Mouse (Mus musculus): Measurements from ENCODE around the gene 4930556J24Rik. TPM values are rescaled to one million over a fixed set of nuclear protein-coding genes. Genes with fewer than 3 reads are reported as not detected.
"Not testable (repeated sequence)": the region's sequence is repeated elsewhere in the genome, so short reads cannot be mapped to it uniquely, and the experiment has no call there.

Gene 4930556J24Rik
- polyA plus RNA-seq, 1 experiment from 2014 or later: not detected

DNA sequence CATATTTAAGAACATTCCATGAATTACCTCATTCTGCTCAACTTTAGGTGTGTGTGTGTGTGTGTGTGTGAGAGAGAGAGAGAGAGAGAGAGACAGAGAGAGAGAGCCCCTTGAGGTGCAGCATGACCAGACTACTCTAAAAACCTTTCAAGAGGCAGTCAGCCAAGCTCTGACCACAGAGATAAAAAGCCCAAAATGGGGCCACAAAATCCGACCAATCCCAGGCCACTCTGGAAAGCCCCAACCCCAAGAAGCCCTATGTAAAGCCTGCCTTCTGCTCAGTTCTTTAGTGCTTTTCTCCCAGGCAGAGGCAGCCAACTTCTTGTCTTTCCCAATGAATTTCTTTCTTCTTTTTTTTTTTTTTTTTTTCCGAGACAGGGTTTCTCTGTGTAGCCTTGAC is 15.7 kb downstream of the 4930556J24Rik start:
- Histone ChIP-seq H3K36me3 (ENCODE audit: inconsistent target) (no peaks in the 10 kb centered on the region), H3K27ac (no peak overlapping the region), H3K4me3 (ENCODE audit: inconsistent target) (no peak overlapping the region), H3K79me2 (ENCODE audit: inconsistent target) (peaks cover 12% of the 10 kb centered on the region)
- whole genome bisulfite sequencing (ENCODE audit: missing documents): 50% methylated on average over 1 of the region's 2 CpGs

DNA sequence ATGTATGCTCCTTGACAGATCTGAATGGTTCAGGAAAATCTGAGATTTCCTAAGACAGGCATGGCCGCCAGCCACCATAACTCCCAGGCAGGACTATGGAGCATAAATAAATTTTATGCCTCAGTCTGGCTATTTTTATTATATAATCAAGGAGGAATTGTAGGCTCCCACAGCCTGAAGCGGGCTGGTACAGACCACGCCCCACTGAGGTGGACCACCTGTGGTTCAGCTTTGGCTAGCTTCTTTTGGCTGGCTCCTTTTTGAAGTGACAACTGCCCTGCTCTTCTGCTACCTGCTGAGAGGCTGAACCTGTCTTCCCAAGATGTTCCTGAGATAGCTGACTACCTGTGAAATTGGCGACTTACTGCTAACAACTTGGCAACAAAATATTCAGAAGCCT is 21.2 kb downstream of the 4930556J24Rik start:
- H3K79me2 ChIP-seq (ENCODE audit: inconsistent target); H3K4me3 ChIP-seq (ENCODE audit: inconsistent target); H3K27ac ChIP-seq; H3K36me3 ChIP-seq (ENCODE audit: inconsistent target): not testable (repeated sequence)
- WGBS (ENCODE audit: missing documents): 74% methylated on average over 4 of the region's 4 CpGs

DNA sequence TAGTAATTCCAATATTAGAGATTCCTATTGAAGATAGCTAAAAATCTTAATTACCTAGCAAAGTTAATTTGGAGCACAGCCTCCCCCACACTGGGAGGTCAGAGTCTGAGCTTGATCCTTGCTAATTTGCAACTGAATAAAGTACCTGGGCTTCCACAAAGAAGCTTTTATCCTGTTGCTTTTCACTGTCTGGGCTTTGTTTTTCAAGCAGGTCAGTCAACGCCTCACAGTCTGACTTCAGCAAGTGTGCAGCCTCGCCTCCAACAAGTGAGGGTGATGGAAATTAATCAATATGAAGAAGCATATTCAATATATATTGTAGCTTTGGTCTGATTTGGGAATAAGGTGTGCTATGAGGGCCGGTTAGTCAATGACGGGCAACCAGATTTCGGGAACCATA is 21.7 kb downstream of the 4930556J24Rik start:
- H3K4me3 ChIP-seq (ENCODE audit: inconsistent target); H3K36me3 ChIP-seq (ENCODE audit: inconsistent target); H3K79me2 ChIP-seq (ENCODE audit: inconsistent target); H3K27ac ChIP-seq: not testable (repeated sequence)
- 88% methylated on average over 5 of the region's 5 CpGs for WGBS (ENCODE audit: missing documents)

DNA sequence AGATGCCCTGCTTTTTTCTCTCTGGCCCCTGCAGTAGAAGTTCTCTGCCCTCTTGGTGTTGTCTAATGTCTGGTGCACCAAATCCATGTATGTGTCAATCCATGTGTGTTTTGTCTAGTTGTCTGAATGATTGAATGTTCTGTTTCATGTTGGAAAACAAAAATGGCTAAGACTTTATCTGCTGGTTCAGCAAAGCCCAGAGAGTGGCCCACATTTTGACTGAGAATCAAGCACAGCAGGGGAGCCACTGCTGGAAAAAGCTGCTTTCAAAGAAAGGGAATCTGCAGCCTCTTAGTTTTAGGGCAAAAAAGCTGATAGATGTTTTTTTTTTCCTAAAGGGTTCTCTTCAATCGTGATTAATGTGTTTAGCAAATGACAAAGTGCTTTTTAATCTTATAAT is 30.2 kb downstream of the 4930556J24Rik start:
- WGBS (ENCODE audit: missing documents): 40% methylated on average over 1 of the region's 1 CpGs
- Histone ChIP-seq H3K4me3 (ENCODE audit: inconsistent target) (no peak overlapping the region), H3K36me3 (ENCODE audit: inconsistent target) (no peaks in the 10 kb centered on the region), H3K79me2 (ENCODE audit: inconsistent target) (no peaks in the 10 kb centered on the region), H3K27ac (no peak overlapping the region)

DNA sequence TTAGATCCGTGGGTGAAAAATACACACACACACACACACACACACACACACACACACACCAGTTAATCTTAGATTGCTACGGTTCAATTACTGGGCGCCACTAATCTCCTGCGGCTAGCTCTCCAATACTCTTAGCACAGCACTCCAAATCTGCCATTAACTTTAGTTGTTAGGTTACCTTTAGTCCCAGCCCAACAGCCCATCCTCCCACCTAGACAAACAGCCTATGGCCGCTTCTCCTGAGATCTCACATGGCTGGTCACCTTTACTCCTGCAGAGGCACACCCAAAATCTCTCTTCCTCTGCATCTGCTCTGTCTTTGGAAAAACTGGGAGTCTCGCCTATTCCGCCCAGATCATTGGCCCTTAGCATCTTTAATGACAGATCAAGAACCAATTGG is 35.2 kb downstream of the 4930556J24Rik start:
- no peak overlapping the region for H3K27ac ChIP-seq
- WGBS (ENCODE audit: missing documents): 96% methylated on average over 7 of the region's 7 CpGs

DNA sequence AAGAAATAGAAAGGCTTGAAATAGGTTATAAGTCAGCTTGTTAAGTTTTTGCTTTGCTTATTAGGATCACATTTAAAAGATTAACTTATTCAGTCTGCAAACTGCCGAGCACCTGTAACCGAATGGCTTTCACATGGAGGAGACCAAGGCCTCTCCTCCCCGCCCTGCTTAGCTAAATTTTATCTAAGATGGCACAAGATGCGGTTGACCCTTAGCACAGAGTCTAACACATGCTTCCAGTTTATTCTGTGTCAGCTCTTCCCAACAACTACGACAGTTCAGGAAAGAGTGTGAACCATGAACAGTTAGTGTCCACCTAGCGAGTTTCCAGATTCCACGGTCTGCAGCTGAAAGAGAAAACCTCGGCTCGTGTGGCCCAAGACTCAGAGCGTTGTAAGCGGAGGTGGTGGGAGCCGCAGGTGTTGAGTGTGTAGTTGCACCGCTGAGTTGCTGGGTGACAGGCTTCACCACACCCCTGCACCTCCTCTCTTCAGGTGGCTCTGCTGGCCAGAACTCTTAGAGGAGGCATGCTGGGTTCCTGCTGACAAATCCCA is 39.2 kb downstream of the 4930556J24Rik start:
- Histone ChIP-seq H3K36me3 (ENCODE audit: inconsistent target) (no peaks in the 10 kb centered on the region), H3K27ac (no peak overlapping the region), H3K79me2 (ENCODE audit: inconsistent target) (no peaks in the 10 kb centered on the region), H3K4me3 (ENCODE audit: inconsistent target) (no peak overlapping the region)
- 94% methylated on average over 13 of the region's 13 CpGs for WGBS (ENCODE audit: missing documents)

More for the DNA sequence above, 35.2 kb downstream of the 4930556J24Rik start:
- Histone ChIP-seq H3K79me2 (ENCODE audit: inconsistent target) (no peaks in the 10 kb centered on the region), H3K36me3 (ENCODE audit: inconsistent target) (no peaks in the 10 kb centered on the region), H3K4me3 (ENCODE audit: inconsistent target) (no peak overlapping the region)

DNA sequence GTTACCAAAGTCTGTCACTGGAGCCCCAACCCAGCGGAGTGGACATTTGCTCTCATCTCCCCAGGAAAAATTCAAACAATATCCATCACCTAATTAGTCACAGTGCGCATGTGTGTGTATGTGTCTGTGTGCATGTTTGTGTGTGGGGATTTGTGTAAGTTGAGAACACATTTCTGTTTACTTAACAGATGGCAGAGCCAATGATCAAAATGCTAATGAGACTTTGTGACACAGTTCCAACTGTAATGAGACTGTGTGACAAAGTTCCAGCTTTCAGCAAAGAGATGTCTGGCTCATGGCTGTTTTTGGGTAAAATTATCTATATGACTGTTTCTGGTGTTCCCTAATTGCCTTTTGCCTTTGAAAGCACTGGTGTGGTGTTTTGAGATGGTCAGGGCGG is 40.3 kb downstream of the 4930556J24Rik start:
- no peaks in the 10 kb centered on the region for H3K79me2 ChIP-seq (ENCODE audit: inconsistent target)
- 95% methylated on average over 3 of the region's 3 CpGs for WGBS (ENCODE audit: missing documents)
- no peaks in the 10 kb centered on the region for H3K36me3 ChIP-seq (ENCODE audit: inconsistent target)
- H3K4me3 ChIP-seq (ENCODE audit: inconsistent target): no peak overlapping the region
- no peak overlapping the region for H3K27ac ChIP-seq

DNA sequence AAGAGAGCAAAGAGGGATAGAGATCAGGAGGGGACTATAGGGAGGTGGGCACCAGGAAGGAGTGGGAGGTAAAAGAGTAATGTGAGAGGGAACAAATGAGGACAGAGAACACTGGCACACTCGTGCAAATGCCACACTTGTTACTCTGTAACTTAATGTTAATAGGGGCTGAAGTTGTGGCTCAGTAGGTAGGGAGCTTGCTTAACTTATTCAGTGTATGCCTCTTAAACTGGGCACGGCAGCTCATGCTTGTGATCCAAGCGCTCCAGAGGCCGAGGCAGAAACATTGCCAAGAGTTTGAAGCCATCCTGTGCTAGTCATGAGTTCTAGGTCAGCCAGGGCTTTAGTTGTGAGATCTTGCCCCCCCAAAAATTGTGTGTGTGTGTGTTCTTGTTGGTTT is 41.4 kb downstream of the 4930556J24Rik start:
- Histone ChIP-seq H3K4me3 (ENCODE audit: inconsistent target) (no peak overlapping the region), H3K27ac (no peak overlapping the region), H3K36me3 (ENCODE audit: inconsistent target) (no peaks in the 10 kb centered on the region), H3K79me2 (ENCODE audit: inconsistent target) (no peaks in the 10 kb centered on the region)
- WGBS (ENCODE audit: missing documents): 77% methylated on average over 4 of the region's 4 CpGs

DNA sequence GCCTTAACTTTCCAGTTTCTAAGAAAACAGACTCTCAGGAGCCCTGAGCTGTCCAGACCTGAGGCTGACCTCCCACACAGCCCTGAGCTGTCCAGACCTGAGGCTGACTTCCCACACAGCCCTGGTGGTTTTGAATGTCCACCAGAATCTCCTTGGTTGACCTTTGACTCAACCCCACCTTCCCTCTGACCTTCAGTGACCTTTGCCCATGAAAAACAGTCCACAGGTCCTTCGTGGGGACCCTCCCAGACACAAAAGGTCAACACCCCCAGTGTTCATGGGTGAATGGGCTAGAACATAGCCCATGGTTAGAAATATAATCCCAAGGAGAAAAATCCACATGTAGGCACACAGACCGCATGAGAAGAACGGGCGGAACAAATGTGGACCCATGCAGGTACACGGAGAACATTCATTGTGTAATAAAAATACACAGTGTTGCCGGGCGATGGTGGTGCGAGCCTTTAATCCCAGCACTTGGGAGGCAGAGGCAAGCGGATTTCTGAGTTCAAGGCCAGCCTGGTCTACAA is 42.8 kb downstream of the 4930556J24Rik start:
- WGBS (ENCODE audit: missing documents): 97% methylated on average over 8 of the region's 9 CpGs
- peaks cover 9% of the 10 kb centered on the region; the same call in 1 of the 2 replicates for H3K79me2 ChIP-seq (ENCODE audit: inconsistent target)
- H3K27ac ChIP-seq: no peak overlapping the region
- no peak overlapping the region for H3K4me3 ChIP-seq (ENCODE audit: inconsistent target)
- no peaks in the 10 kb centered on the region for H3K36me3 ChIP-seq (ENCODE audit: inconsistent target)

DNA sequence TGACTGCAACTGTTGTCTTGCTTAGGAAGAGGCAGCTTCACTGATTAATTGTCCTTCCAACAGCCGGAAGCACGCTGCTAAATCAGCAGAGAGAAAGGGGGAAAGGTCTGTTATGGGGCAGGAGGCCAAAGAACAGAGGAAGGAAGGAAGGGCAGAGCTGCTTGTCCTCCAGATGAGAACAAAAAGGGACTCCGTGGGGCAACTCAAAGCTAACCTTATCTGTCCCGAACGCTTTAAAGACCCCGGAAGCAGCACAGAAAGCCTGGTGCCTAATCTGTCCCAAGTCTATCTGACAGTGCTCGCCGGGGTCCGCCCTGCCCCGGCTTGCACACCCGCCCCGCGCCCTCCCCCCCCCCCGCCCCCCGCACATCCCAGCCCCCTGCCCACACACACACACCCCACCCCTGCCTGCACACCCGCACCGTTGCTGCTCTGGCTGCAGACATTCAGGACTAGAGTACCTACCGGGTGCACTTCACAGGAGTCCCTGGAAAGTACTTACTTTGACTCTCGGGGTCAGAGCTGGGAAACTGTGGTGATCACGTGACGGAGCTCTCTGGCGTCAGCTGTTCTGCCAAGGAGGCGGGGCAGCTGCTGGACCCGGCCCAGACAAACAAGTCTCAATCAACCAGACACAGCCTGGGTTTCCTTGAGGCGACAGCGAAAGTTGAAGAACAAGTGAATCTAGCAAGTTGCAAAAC is 44.9 kb downstream of the 4930556J24Rik start, which contains the start of gene Tcn2:
Gene Tcn2 (minus strand): TSS at position 649 of the 701 bp plus-strand sequence.
- Histone ChIP-seq H3K4me3 (ENCODE audit: inconsistent target) (peak within 1 kb of the TSS; percentile 57), H3K36me3 (ENCODE audit: inconsistent target) (peaks cover 11% of the 10 kb centered on the region), H3K79me2 (ENCODE audit: inconsistent target) (peaks cover 10% of the 10 kb centered on the region; the same call in 1 of the 2 replicates), H3K27ac (peak within 1 kb of the TSS; percentile 42)
- under 1% methylated on average over 15 of the region's 26 CpGs for WGBS (ENCODE audit: missing documents)

DNA sequence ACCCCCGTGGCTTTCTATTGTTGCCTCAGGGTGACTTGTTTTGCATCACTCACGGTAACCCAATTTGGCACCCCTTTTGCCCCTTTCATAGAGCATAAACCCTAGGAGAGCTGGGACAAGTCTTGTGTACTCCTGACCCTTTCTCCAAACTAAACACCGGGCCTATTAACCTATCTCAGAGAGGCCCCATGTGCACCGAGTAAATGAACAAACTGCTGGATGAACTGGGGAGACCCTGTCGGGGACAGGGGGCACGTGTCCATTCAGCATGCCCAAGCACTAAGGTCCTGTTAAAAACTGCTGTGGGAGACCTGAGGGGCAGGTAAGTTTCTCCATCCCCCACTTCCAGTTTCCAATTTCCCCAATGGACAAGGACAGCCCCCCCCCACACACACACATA is 45.6 kb downstream of the 4930556J24Rik start:
- Histone ChIP-seq H3K4me3 (ENCODE audit: inconsistent target) (peak overlapping the region; percentile 57), H3K36me3 (ENCODE audit: inconsistent target) (peaks cover 18% of the 10 kb centered on the region), H3K79me2 (ENCODE audit: inconsistent target) (peaks cover 10% of the 10 kb centered on the region; the same call in 1 of the 2 replicates), H3K27ac (peak overlapping the region; percentile 42)
- WGBS (ENCODE audit: missing documents): 86% methylated on average over 6 of the region's 6 CpGs

DNA sequence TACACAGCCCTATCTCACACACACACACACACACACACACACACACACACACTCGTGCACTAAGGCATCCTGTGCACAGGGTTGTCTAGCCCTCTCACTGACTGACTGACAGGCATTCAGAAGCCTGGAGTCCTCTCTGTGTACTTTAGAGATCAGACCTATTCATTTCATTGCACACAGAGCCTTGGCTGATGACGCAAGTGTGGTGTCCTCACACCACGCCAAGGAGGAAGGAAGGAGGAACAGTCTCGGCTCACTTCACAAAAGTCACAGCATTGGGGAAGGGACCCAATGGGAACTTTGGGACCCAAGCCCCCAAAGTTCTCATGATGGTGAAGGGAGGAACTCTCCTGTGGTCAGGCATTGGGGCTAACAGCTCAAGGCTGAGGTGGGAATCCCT is 46.6 kb downstream of the 4930556J24Rik start:
- no peak overlapping the region for H3K27ac ChIP-seq
- WGBS (ENCODE audit: missing documents): 9% methylated on average over 4 of the region's 4 CpGs

DNA sequence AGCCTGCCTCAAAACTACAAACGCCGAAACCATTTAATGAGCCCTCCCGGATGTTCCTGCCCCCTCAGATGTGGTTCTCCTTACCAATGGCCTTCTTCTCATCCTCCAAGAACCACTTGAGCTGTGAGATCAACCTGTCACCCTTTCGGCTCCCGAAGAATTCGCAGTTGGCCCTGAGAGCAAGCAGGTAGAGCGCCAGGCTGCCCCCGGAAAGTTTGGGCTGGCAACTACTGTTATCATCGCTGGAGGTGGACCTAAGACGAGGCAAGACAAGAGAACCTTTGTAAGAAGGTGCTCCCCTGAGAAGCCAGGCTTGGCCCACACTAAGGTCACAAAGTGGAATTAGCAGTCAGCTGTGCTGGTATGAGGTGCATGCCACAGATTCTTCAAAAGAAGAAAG is 50.7 kb downstream of the 4930556J24Rik start:
- no peak overlapping the region for H3K4me3 ChIP-seq (ENCODE audit: inconsistent target)
- peaks cover 50% of the 10 kb centered on the region for H3K36me3 ChIP-seq (ENCODE audit: inconsistent target)
- 93% methylated on average over 6 of the region's 10 CpGs for WGBS (ENCODE audit: missing documents)
- peaks cover 10% of the 10 kb centered on the region; the same call in 1 of the 2 replicates for H3K79me2 ChIP-seq (ENCODE audit: inconsistent target)
- no peak overlapping the region for H3K27ac ChIP-seq

More for the DNA sequence above, 46.6 kb downstream of the 4930556J24Rik start:
- Histone ChIP-seq H3K36me3 (ENCODE audit: inconsistent target) (peaks cover 23% of the 10 kb centered on the region), H3K4me3 (ENCODE audit: inconsistent target) (no peak overlapping the region), H3K79me2 (ENCODE audit: inconsistent target) (peaks cover 10% of the 10 kb centered on the region; the same call in 1 of the 2 replicates)

DNA sequence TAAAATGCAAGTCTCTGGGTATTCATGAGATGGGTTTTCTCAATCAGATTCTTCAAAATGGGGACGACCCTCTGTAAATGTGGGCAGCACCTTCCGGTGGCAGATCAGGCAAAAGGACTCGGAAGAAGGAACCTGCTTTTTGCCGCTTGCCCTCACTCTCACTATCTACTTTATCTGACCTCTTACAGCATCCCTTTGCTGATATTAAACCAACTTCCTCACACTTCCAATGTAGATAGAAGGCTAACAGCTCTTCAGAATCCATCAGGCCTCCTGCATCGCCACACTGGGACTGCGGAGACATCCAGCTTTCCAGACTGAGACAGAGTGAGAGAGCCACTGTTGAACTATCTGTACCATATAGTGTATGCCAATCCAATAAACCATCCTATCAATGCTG is 53.8 kb downstream of the 4930556J24Rik start:
- Histone ChIP-seq H3K79me2 (ENCODE audit: inconsistent target) (no peaks in the 10 kb centered on the region), H3K36me3 (ENCODE audit: inconsistent target) (peaks cover 56% of the 10 kb centered on the region), H3K27ac (no peak overlapping the region), H3K4me3 (ENCODE audit: inconsistent target) (no peak overlapping the region)
- 99% methylated on average over 6 of the region's 6 CpGs for WGBS (ENCODE audit: missing documents)

DNA sequence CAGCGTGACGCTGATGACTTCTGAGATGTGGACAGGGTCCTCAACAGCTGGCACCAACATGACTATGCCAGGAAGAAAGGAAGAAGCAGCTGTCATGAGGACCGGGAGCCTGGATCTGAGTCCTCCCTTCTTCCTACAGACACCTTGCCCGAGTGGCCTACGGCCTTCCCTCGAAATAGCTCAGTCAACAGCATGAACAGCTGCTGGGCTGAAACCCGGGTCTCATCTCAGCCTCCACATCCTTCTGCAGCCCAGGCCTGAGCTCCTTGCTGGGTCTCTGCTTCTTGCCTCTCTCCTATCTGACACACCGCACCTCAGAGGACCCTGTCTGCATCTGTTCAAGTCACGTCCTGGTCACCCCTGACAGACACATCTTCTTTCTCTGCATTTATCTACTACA is 54.5 kb downstream of the 4930556J24Rik start:
- H3K4me3 ChIP-seq (ENCODE audit: inconsistent target): no peak overlapping the region
- no peak overlapping the region for H3K27ac ChIP-seq
- no peaks in the 10 kb centered on the region for H3K79me2 ChIP-seq (ENCODE audit: inconsistent target)
- H3K36me3 ChIP-seq (ENCODE audit: inconsistent target): peaks cover 50% of the 10 kb centered on the region
- 97% methylated on average over 9 of the region's 9 CpGs for WGBS (ENCODE audit: missing documents)
